Mouse (Mus musculus): ENCODE data around the gene Gm9918. TPM values are rescaled to one million over a fixed set of nuclear protein-coding genes. Genes with fewer than 3 reads are reported as not detected.
A peak's percentile ranks its signal among the peaks of the same experiment; 100 is the strongest.

Gm9918 gene
- polyA plus RNA-seq, 1 experiment from 2014 or later = 0.07 TPM

- Histone ChIP-seq H3K4me3 (ENCODE audit: low read depth, low read length) (no peak overlapping the region), H3K9me3 (replicated peaks; ENCODE audit: control insufficient read depth, low read length) (no peaks in the 10 kb centered on the region), H3K27ac (ENCODE audit: low read depth, low read length) (peak overlapping the region; percentile 90; the same call in 1 of the 2 replicates), H3K9ac (ENCODE audit: low read depth, low read length) (no peak overlapping the region), H3K4me2 (peak overlapping the region; percentile 93), H3K36me3 (ENCODE audit: control insufficient read depth, insufficient read depth, low read length) (no peaks in the 10 kb centered on the region), H3K27me3 (ENCODE audit: control insufficient read depth, insufficient read depth, low read length) (peaks cover 38% of the 10 kb centered on the region), H3K4me1 (ENCODE audit: control insufficient read depth, insufficient read depth, low read length) (peaks cover 29% of the 10 kb centered on the region)
- no peak for ATAC-seq (replicated peaks; ENCODE audit: insufficient number of reproducible peaks, low FRiP score, low TSS enrichment)
- 5% methylated on average over 1 of the region's 3 CpGs for WGBS (ENCODE audit: insufficient replicate concordance)
These were observed 21.6 kb upstream of the Gm9918 start for GRCm38 (mm10) chr15:102248812-102249191.

- H3K27ac ChIP-seq (ENCODE audit: low read depth, low read length) = peak overlapping the region; percentile 60
- peaks cover 25% of the 10 kb centered on the region for H3K4me1 ChIP-seq (ENCODE audit: control insufficient read depth, insufficient read depth, low read length)
- 5% methylated on average over 11 of the region's 13 CpGs for WGBS (ENCODE audit: insufficient replicate concordance)
- H3K27me3 ChIP-seq (ENCODE audit: control insufficient read depth, insufficient read depth, low read length) = peaks cover 38% of the 10 kb centered on the region
- peak overlapping the region; percentile 44; the same call in 1 of the 2 replicates for H3K9ac ChIP-seq (ENCODE audit: low read depth, low read length)
- H3K9me3 ChIP-seq (replicated peaks; ENCODE audit: control insufficient read depth, low read length) = no peaks in the 10 kb centered on the region
- peak overlapping the region; percentile 23 for H3K4me3 ChIP-seq (ENCODE audit: low read depth, low read length)
- peak overlapping the region; percentile 93 for H3K4me2 ChIP-seq
- no peaks in the 10 kb centered on the region for H3K36me3 ChIP-seq (ENCODE audit: control insufficient read depth, insufficient read depth, low read length)
- no peak for ATAC-seq (replicated peaks; ENCODE audit: insufficient number of reproducible peaks, low FRiP score, low TSS enrichment)
These were observed 21.1 kb upstream of the Gm9918 start for GRCm38 (mm10) chr15:102249251-102249691.

GRCm38 (mm10) chr15:102249967-102250366 lies 20.4 kb upstream of the Gm9918 start:
- no peaks in the 10 kb centered on the region for H3K9me3 ChIP-seq (replicated peaks; ENCODE audit: control insufficient read depth, low read length)
- peak overlapping the region; percentile 23; the same call in 1 of the 2 replicates for H3K4me3 ChIP-seq (ENCODE audit: low read depth, low read length)
- peaks cover 31% of the 10 kb centered on the region for H3K27me3 ChIP-seq (ENCODE audit: control insufficient read depth, insufficient read depth, low read length)
- no peaks in the 10 kb centered on the region for H3K36me3 ChIP-seq (ENCODE audit: control insufficient read depth, insufficient read depth, low read length)
- H3K27ac ChIP-seq (ENCODE audit: low read depth, low read length) = peak overlapping the region; percentile 60
- WGBS (ENCODE audit: insufficient replicate concordance) = 46% methylated on average over 9 of the region's 9 CpGs
- no peak for ATAC-seq (replicated peaks; ENCODE audit: insufficient number of reproducible peaks, low FRiP score, low TSS enrichment)
- H3K9ac ChIP-seq (ENCODE audit: low read depth, low read length) = 0 out of 2 replicates have a peak overlapping the region, but pooled peaks have one; percentile 44
- peaks cover 23% of the 10 kb centered on the region; the same call in 1 of the 2 replicates for H3K4me1 ChIP-seq (ENCODE audit: control insufficient read depth, insufficient read depth, low read length)
- H3K4me2 ChIP-seq = peak overlapping the region; percentile 93

- Histone ChIP-seq H3K9ac (ENCODE audit: low read depth, low read length) (no peak overlapping the region), H3K4me2 (no peak overlapping the region), H3K27ac (ENCODE audit: low read depth, low read length) (no peak overlapping the region), H3K4me3 (ENCODE audit: low read depth, low read length) (no peak overlapping the region), H3K36me3 (ENCODE audit: control insufficient read depth, insufficient read depth, low read length) (no peaks in the 10 kb centered on the region), H3K9me3 (replicated peaks; ENCODE audit: control insufficient read depth, low read length) (no peaks in the 10 kb centered on the region), H3K4me1 (ENCODE audit: control insufficient read depth, insufficient read depth, low read length) (peaks cover 21% of the 10 kb centered on the region; the same call in 1 of the 2 replicates), H3K27me3 (ENCODE audit: control insufficient read depth, insufficient read depth, low read length) (peaks cover 28% of the 10 kb centered on the region)
- 65% methylated on average over 5 of the region's 5 CpGs for WGBS (ENCODE audit: insufficient replicate concordance)
- no peak for ATAC-seq (replicated peaks; ENCODE audit: insufficient number of reproducible peaks, low FRiP score, low TSS enrichment)
These were observed 19.8 kb upstream of the Gm9918 start for GRCm38 (mm10) chr15:102250521-102250920.

- 39% methylated on average over 14 of the region's 14 CpGs for WGBS (ENCODE audit: insufficient replicate concordance)
- Histone ChIP-seq H3K27ac (ENCODE audit: low read depth, low read length) (no peak overlapping the region), H3K9me3 (replicated peaks; ENCODE audit: control insufficient read depth, low read length) (no peaks in the 10 kb centered on the region), H3K36me3 (ENCODE audit: control insufficient read depth, insufficient read depth, low read length) (no peaks in the 10 kb centered on the region), H3K4me1 (ENCODE audit: control insufficient read depth, insufficient read depth, low read length) (peaks cover 11% of the 10 kb centered on the region), H3K9ac (ENCODE audit: low read depth, low read length) (no peak overlapping the region), H3K27me3 (ENCODE audit: control insufficient read depth, insufficient read depth, low read length) (peaks cover 52% of the 10 kb centered on the region), H3K4me2 (peak overlapping the region; percentile 96), H3K4me3 (ENCODE audit: low read depth, low read length) (peak overlapping the region; percentile 62; the same call in 1 of the 2 replicates)
- ATAC-seq (replicated peaks; ENCODE audit: insufficient number of reproducible peaks, low FRiP score, low TSS enrichment) = no peak
These were observed 14.7 kb upstream of the Gm9918 start for GRCm38 (mm10) chr15:102255547-102256255.

DNA sequence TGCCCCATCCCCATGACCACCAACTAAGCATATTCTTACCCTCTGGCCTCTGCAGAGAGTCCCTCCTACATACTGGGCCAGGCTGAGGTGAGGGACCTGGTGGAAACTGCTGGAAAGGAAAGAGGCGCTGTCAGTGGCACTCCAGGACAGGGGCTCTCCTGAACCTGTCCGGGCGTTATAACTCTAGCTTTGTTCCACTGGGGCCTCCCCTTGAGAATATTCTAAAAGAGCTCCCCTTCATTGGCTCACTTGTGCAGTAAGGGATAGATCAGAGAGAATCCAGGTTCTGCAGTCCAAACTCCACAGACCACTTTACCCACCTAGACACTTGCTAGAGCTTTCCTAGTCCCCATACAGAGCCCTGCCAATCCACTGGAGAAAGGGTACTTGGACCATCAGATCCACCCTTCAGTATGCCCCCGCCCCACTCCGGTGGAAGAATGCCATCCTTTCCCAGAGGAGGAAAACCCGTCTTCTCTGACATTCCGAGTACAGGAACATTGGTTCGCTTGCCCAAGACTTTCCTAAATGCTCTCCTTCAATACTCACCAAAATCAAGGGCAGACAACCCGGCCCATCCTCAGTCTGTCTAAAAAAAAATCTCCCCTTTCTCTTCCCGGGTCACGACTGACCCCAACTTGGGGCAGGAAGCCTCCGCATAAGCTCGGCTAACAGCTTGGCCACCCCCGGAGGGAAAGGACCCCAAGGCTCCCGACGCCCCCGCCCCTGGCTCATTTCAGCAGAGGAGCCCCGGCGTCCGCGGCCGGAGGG lies 13.7 kb upstream of the Gm9918 start:
- Histone ChIP-seq H3K9me3 (replicated peaks; ENCODE audit: control insufficient read depth, low read length) (no peaks in the 10 kb centered on the region), H3K4me2 (peak overlapping the region; percentile 96), H3K27me3 (ENCODE audit: control insufficient read depth, insufficient read depth, low read length) (peaks cover 52% of the 10 kb centered on the region), H3K4me1 (ENCODE audit: control insufficient read depth, insufficient read depth, low read length) (peaks cover 11% of the 10 kb centered on the region), H3K27ac (ENCODE audit: low read depth, low read length) (peak overlapping the region; percentile 32; the same call in 1 of the 2 replicates), H3K36me3 (ENCODE audit: control insufficient read depth, insufficient read depth, low read length) (no peaks in the 10 kb centered on the region), H3K9ac (ENCODE audit: low read depth, low read length) (peak overlapping the region; percentile 64), H3K4me3 (ENCODE audit: low read depth, low read length) (peak overlapping the region; percentile 62)
- ATAC-seq (replicated peaks; ENCODE audit: insufficient number of reproducible peaks, low FRiP score, low TSS enrichment) = no peak
- 7% methylated on average over 22 of the region's 22 CpGs for WGBS (ENCODE audit: insufficient replicate concordance)

DNA sequence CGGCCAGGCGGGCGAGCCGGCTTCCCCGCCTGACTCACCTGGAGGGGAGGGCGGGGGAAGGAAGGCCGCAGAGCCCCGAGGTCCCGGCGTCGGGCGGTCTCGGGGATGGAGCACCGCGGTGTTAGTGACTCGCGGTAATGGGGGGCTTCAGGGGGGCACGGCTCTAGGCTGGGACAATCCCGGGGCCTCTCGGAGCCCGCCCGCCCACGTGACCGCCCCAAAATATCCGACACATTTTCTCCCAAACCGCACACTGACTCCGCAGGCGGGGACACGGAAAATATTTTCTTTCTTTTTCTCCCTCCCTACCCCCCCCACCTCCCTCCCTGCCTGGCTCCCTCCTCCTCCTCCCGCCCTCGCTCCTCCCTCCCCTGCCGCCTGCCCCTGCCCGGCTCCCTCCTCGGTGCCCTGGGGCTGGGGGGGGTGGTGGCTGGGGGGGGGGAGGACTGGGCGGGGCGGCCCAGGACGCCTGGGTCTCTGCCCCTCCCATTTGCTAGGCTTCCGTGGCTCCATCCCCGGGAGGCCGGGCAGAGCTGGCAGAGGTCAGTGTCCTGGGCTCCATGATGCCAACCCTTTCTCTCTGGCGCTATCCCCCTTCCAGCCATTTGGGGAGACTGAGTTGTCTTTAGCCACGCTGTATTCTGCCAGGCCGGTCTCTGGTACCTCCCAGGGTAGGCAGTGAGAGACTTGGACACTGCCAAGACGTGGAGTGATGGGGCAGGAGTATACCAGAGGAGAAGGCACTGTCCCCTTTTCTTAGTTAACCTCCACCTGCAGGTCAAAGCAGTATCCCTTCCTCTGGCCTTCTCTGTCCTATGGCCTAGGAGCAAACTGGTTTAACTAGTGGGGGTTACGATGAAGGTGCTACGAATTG lies 12.9 kb upstream of the Gm9918 start, which contains the start of gene Rarg:
Gene Rarg (minus strand): TSS at position 316 of the 874 bp plus-strand sequence.
- peak within 1 kb of the TSS; percentile 64 for H3K9ac ChIP-seq (ENCODE audit: low read depth, low read length)
- ATAC-seq (replicated peaks; ENCODE audit: insufficient number of reproducible peaks, low FRiP score, low TSS enrichment) = 0 out of 2 replicates have a peak, but pooled peaks have one; percentile 15
- H3K36me3 ChIP-seq (ENCODE audit: control insufficient read depth, insufficient read depth, low read length) = no peaks in the 10 kb centered on the region
- H3K9me3 ChIP-seq (replicated peaks; ENCODE audit: control insufficient read depth, low read length) = no peaks in the 10 kb centered on the region
- peaks cover 57% of the 10 kb centered on the region for H3K27me3 ChIP-seq (ENCODE audit: control insufficient read depth, insufficient read depth, low read length)
- peak within 1 kb of the TSS; percentile 96 for H3K4me2 ChIP-seq
- H3K27ac ChIP-seq (ENCODE audit: low read depth, low read length) = peak within 1 kb of the TSS; percentile 32
- H3K4me3 ChIP-seq (ENCODE audit: low read depth, low read length) = peak within 1 kb of the TSS; percentile 62
- peaks cover 11% of the 10 kb centered on the region for H3K4me1 ChIP-seq (ENCODE audit: control insufficient read depth, insufficient read depth, low read length)
- 1% methylated on average over 38 of the region's 46 CpGs for WGBS (ENCODE audit: insufficient replicate concordance)

GRCm38 (mm10) chr15:102258076-102258470 lies 12.3 kb upstream of the Gm9918 start:
- Histone ChIP-seq H3K4me2 (peak overlapping the region; percentile 96), H3K27ac (ENCODE audit: low read depth, low read length) (no peak overlapping the region; the same call in 1 of the 2 replicates), H3K27me3 (ENCODE audit: control insufficient read depth, insufficient read depth, low read length) (peaks cover 59% of the 10 kb centered on the region), H3K4me1 (ENCODE audit: control insufficient read depth, insufficient read depth, low read length) (peaks cover 11% of the 10 kb centered on the region), H3K9me3 (replicated peaks; ENCODE audit: control insufficient read depth, low read length) (no peaks in the 10 kb centered on the region), H3K9ac (ENCODE audit: low read depth, low read length) (no peak overlapping the region), H3K4me3 (ENCODE audit: low read depth, low read length) (no peak overlapping the region; the same call in 1 of the 2 replicates), H3K36me3 (ENCODE audit: control insufficient read depth, insufficient read depth, low read length) (no peaks in the 10 kb centered on the region)
- WGBS (ENCODE audit: insufficient replicate concordance) = 3% methylated on average over 12 of the region's 12 CpGs
- ATAC-seq (replicated peaks; ENCODE audit: insufficient number of reproducible peaks, low FRiP score, low TSS enrichment) = no peak

Data from heart, embryonic 11.5 days (tissue).